Mouse (Mus musculus) MEL (cell line): ENCODE measurements around the gene Tubg2. TPM values are rescaled to one million over a fixed set of nuclear protein-coding genes. Genes with fewer than 3 reads are reported as not detected.

Experiments used
- DNase-seq: peaks from one replicate; pipeline ENCODE4 v3.0.0; 2011; ENCODE audit warnings: low read depth, low spot score
- H3K27ac ChIP-seq: 2 replicates; pipeline ENCODE4 v1.5.1; 2012; ENCODE audit warnings: low read depth, mild to moderate bottlenecking, control low read depth, low read length, moderate library complexity; ENCODE audit not compliant: control insufficient read depth
- H3K27me3 ChIP-seq, 2 experiments: fragments of 150-350 bp in 1 of 2; sonication (generic) in 1 of 2; 2 replicates each; pipeline ENCODE4 v1.6.1; 2012; ENCODE audit warnings: low read length in 2 of 2, mild to moderate bottlenecking in 2 of 2, improper control_type of control experiment in 1 of 2, moderate library complexity in 1 of 2; ENCODE audit not compliant: insufficient read depth in 2 of 2, control insufficient read depth in 1 of 2
- H3K36me3 ChIP-seq, 2 experiments: 2 replicates each; pipeline ENCODE4 v1.6.1; 2012 to 2014; ENCODE audit warnings: low read length in 2 of 2, improper control_type of control experiment in 1 of 2, inconsistent platforms in 1 of 2, mild to moderate bottlenecking in 1 of 2; ENCODE audit not compliant: insufficient read depth in 2 of 2, control insufficient read depth in 1 of 2
- H3K4me1 ChIP-seq, 2 experiments: fragments of 150-350 bp in 1 of 2; sonication (generic) in 1 of 2; 2 replicates each; pipeline ENCODE4 v1.6.1; 2012; ENCODE audit warnings: low read length in 2 of 2, improper control_type of control experiment in 1 of 2, mild to moderate bottlenecking in 1 of 2; ENCODE audit not compliant: insufficient read depth in 2 of 2, control insufficient read depth in 1 of 2
- H3K4me3 ChIP-seq, 2 experiments: fragments of 150-350 bp in 1 of 2; sonication (generic) in 1 of 2; 2 replicates each; pipeline ENCODE4 v1.5.1; 2012; ENCODE audit warnings: low read depth in 2 of 2, low read length in 2 of 2, mild to moderate bottlenecking in 2 of 2, moderate library complexity in 2 of 2, control low read depth in 1 of 2, improper control_type of control experiment in 1 of 2; ENCODE audit not compliant: control insufficient read depth in 1 of 2, insufficient read depth in 1 of 2
- H3K79me2 ChIP-seq: 2 replicates; pipeline ENCODE4 v1.6.1; 2012; ENCODE audit warnings: mild to moderate bottlenecking, low read length, moderate library complexity; ENCODE audit not compliant: control insufficient read depth, poor library complexity, insufficient read depth
- H3K9ac ChIP-seq: 2 replicates; pipeline ENCODE4 v1.6.1; 2012; ENCODE audit warnings: low read depth, mild to moderate bottlenecking, control low read depth, low read length, moderate library complexity; ENCODE audit not compliant: control insufficient read depth, poor library complexity, severe bottlenecking
- H3K9me3 ChIP-seq: fragments of 150-350 bp; sonication (generic); replicated peaks from 2 replicates; pipeline ENCODE4 v1.6.1; 2012; ENCODE audit warnings: mild to moderate bottlenecking, low read length, improper control_type of control experiment, moderate library complexity; ENCODE audit not compliant: insufficient read depth
- ELF1 ChIP-seq: IDR thresholded peaks from 2 replicates; pipeline ENCODE4 v1.6.1; 2014; ENCODE audit warnings: low read depth, mild to moderate bottlenecking, inconsistent platforms, low read length, improper control_type of control experiment, moderate library complexity
- GATA1 ChIP-seq: IDR thresholded peaks from 2 replicates; pipeline ENCODE4 v1.6.1; 2011; ENCODE audit warnings: low read depth, low read length, improper control_type of control experiment
- HCFC1 ChIP-seq: IDR thresholded peaks from 2 replicates; pipeline ENCODE4 v1.6.1; 2012; ENCODE audit warnings: low read depth, mild to moderate bottlenecking, inconsistent platforms, low read length, improper control_type of control experiment, moderate library complexity
- KAT2A ChIP-seq: conservative IDR thresholded peaks from 2 replicates; pipeline ENCODE4 v1.6.1; 2012; ENCODE audit warnings: low read depth, low read length, improper control_type of control experiment, inconsistent platforms
- MAFK ChIP-seq: IDR thresholded peaks from 2 replicates; pipeline ENCODE4 v1.6.1; 2011; ENCODE audit warnings: low read depth, mild to moderate bottlenecking, low read length, improper control_type of control experiment, borderline replicate concordance
- MAX ChIP-seq: IDR thresholded peaks from 2 replicates; pipeline ENCODE4 v1.6.1; 2011; ENCODE audit warnings: low read length, improper control_type of control experiment
- MEF2A ChIP-seq: IDR thresholded peaks from 2 replicates; pipeline ENCODE4 v1.6.1; 2014; ENCODE audit warnings: low read depth, mild to moderate bottlenecking, inconsistent platforms, low read length, improper control_type of control experiment; ENCODE audit not compliant: poor library complexity, insufficient replicate concordance, severe bottlenecking; ENCODE audit errors: extremely low read depth
- MYC ChIP-seq: IDR thresholded peaks from 2 replicates; pipeline ENCODE4 v1.6.1; 2011; ENCODE audit warnings: low read depth, mild to moderate bottlenecking, low read length, improper control_type of control experiment, moderate library complexity
- NELFE ChIP-seq: IDR thresholded peaks from 2 replicates; pipeline ENCODE4 v1.6.1; 2011; ENCODE audit warnings: low read depth, low read length, improper control_type of control experiment
- POLR2A ChIP-seq, 2 experiments: IDR thresholded peaks; 2 replicates each; pipeline ENCODE4 v1.6.1; 2011 to 2012; ENCODE audit warnings: low read length in 2 of 2, mild to moderate bottlenecking in 2 of 2, control low read depth in 1 of 2, improper control_type of control experiment in 1 of 2, low read depth in 1 of 2, moderate library complexity in 1 of 2; ENCODE audit not compliant: control insufficient read depth in 1 of 2, insufficient read depth in 1 of 2, poor library complexity in 1 of 2
- POLR2AphosphoS2 ChIP-seq: IDR thresholded peaks from 2 replicates; pipeline ENCODE4 v1.6.1; 2011; ENCODE audit warnings: low read length, improper control_type of control experiment
- POLR2AphosphoS5 ChIP-seq: IDR thresholded peaks from 2 replicates; pipeline ENCODE4 v1.6.1; 2012; ENCODE audit warnings: low read depth, borderline replicate concordance, mild to moderate bottlenecking, inconsistent platforms, low read length, moderate library complexity, mixed read lengths
- RAD21 ChIP-seq: IDR thresholded peaks from 2 replicates; pipeline ENCODE4 v1.6.1; 2011; ENCODE audit warnings: mild to moderate bottlenecking, low read depth, low read length, improper control_type of control experiment
- RCOR1 ChIP-seq: IDR thresholded peaks from 2 replicates; pipeline ENCODE4 v1.6.1; 2012; ENCODE audit warnings: low read depth, mild to moderate bottlenecking, inconsistent platforms, low read length, improper control_type of control experiment
- SIN3A ChIP-seq: IDR thresholded peaks from 2 replicates; pipeline ENCODE4 v1.6.1; 2012; ENCODE audit warnings: low read length, improper control_type of control experiment, inconsistent platforms
- SMC3 ChIP-seq: IDR thresholded peaks from 2 replicates; pipeline ENCODE4 v1.6.1; 2011; ENCODE audit warnings: low read depth, low read length, improper control_type of control experiment
- TBP ChIP-seq: IDR thresholded peaks from 2 replicates; pipeline ENCODE4 v1.8.0; 2011; ENCODE audit warnings: low read depth, low read length, improper control_type of control experiment
- ZKSCAN1 ChIP-seq: IDR thresholded peaks from 2 replicates; pipeline ENCODE4 v1.6.1; 2012; ENCODE audit warnings: low read depth, mild to moderate bottlenecking, inconsistent platforms, low read length, improper control_type of control experiment, moderate library complexity
- ZMIZ1 ChIP-seq: IDR thresholded peaks from 2 replicates; pipeline ENCODE4 v1.6.1; 2012; ENCODE audit warnings: low read depth, mild to moderate bottlenecking, inconsistent platforms, low read length, improper control_type of control experiment, moderate library complexity
- polyA plus RNA-seq, 2 experiments: library from polyadenylated mRNA; stranded (reverse) in 1 of 2; unstranded in 1 of 2; fragments of >175 nt in 1 of 2; fragments of >200 nt in 1 of 2; gene quantifications; 2 replicates each; pipeline versions ENCODE4 v1.2.1 to v1.2.4; 2012; ENCODE audit warnings: low replicate concordance in 2 of 2, low read depth in 1 of 2; ENCODE audit not compliant: insufficient read length in 2 of 2, insufficient read depth in 1 of 2, missing spikeins in 1 of 2
- total RNA-seq: library from RNA; depleted of rRNA; stranded (reverse); fragments of 300-350 nt; gene quantifications from 2 replicates; pipeline ENCODE4 v1.2.3, GENCODE M21; 2012

Gene Tubg2
- total and polyA plus RNA-seq, 3 experiments = not detected

GRCm38 (mm10) chr11:101194137-101194536, 38.4 kb downstream of the Tubg2 start:
- peak; percentile 44 for DNase-seq
- Histone ChIP-seq H3K36me3 (peaks cover 0 to 21% of the 10 kb centered on the region in 2 experiments; a peak in 3 of 4 replicates), H3K27me3 (no peaks in the 10 kb centered on the region), H3K27ac (no peak overlapping the region), H3K4me3 (no peak overlapping the region), H3K4me1 (peaks cover 8 to 24% of the 10 kb centered on the region in 2 experiments), H3K79me2 (no peaks in the 10 kb centered on the region), H3K9me3 (no peaks in the 10 kb centered on the region), H3K9ac (no peak overlapping the region)
- TF ChIP-seq KAT2A (no peak), MEF2A (no peak), POLR2AphosphoS2 (no peak), HCFC1 (no peak), ELF1 (no peak), POLR2AphosphoS5 (no peak), SMC3 (no peak), MAFK (no peak), ZMIZ1 (no peak), SIN3A (no peak)

GRCm38 (mm10) chr11:101194643-101195042, 38.9 kb downstream of the Tubg2 start:
- Histone ChIP-seq H3K4me1 (peaks cover 8 to 19% of the 10 kb centered on the region in 2 experiments), H3K27ac (no peak overlapping the region), H3K27me3 (no peaks in the 10 kb centered on the region), H3K9me3 (no peaks in the 10 kb centered on the region), H3K36me3 (peaks cover 0 to 17% of the 10 kb centered on the region in 2 experiments; a peak in 3 of 4 replicates), H3K4me3 (no peak overlapping the region), H3K9ac (no peak overlapping the region), H3K79me2 (no peaks in the 10 kb centered on the region)
- TF ChIP-seq POLR2A (IDR thresholded peaks at IDR 0.05; ENCODE audit: control insufficient read depth in 1 of 2, insufficient read depth in 1 of 2, low read depth in 1 of 2, low read length in 2 of 2, poor library complexity in 1 of 2) (no peak), TBP (no peak), HCFC1 (no peak), MAX (no peak), POLR2AphosphoS2 (no peak), MAFK (no peak), MYC (no peak), RCOR1 (no peak), ZKSCAN1 (no peak), NELFE (no peak), RAD21 (no peak), GATA1 (no peak)
- no peak for DNase-seq
